Mouse (Mus musculus) ES-Bruce4 (cell line): ENCODE measurements around the gene Sox13.

Experiments used
- CTCF ChIP-seq: IDR thresholded peaks from one replicate; pipeline ENCODE4 v1.8.1; 2011; ENCODE audit warnings: low read depth, low read length
- EP300 ChIP-seq: IDR thresholded peaks from 2 replicates; pipeline ENCODE4 v1.6.1; 2011; ENCODE audit warnings: low read depth, low read length; ENCODE audit not compliant: insufficient read depth
- POLR2A ChIP-seq: IDR thresholded peaks from one replicate; pipeline ENCODE4 v1.8.1; 2011; ENCODE audit warnings: low read length; ENCODE audit not compliant: insufficient read depth

DNA sequence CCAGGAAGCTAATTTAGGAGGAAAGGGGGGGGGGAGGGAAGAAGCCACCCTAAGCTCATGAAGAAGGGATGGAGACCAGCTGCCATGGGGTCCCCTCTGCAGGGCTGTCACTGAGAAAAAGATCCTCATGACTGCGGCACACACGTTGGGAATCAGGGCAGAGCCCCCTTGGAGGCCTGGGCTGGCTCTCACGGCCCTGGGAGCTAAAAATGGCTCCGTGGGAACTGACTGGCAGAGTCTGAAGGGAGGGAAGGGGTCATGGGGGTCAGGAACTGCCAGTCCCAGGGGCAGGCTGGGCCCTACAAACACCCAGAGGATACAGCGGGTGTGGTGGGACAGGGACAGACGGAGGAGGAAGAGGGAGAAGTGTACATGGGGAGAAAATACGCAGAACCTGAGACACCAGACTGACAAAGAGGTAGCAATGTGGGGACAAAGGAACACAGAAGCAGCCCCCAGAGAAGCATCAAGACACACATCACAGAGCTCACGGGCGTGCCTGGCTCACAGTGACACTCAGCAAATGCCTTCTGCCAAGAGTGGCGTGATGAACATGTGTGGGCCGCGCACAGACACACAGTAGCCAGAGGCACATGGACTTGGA lies 41.5 kb downstream of the Sox13 start:
- TF ChIP-seq CTCF = no peak
- TF ChIP-seq EP300 = no peak
- no peak for TF ChIP-seq POLR2A
